Mouse (Mus musculus) bone marrow macrophage, adult 2 months (primary cell): ENCODE results near the gene E2f6.

ENCODE experiments used
- CTCF ChIP-seq: IDR thresholded peaks from 2 replicates; pipeline ENCODE4 v1.5.1; 2012; ENCODE audit warnings: low read depth, mild to moderate bottlenecking, low read length, moderate library complexity
- POLR2A ChIP-seq: IDR thresholded peaks from 2 replicates; pipeline ENCODE4 v1.6.1; 2012; ENCODE audit warnings: mild to moderate bottlenecking, low read depth, low read length, borderline replicate concordance

GRCm38 (mm10) chr12:16864477-16864876, 53.7 kb downstream of the E2f6 start:
- TF ChIP-seq POLR2A: no peak
- no peak for TF ChIP-seq CTCF
